Mouse (Mus musculus) ovary, adult 18-20 months (tissue): ENCODE data around the gene Syne1.
A peak's percentile ranks its signal among the peaks of the same experiment; 100 is the strongest.

Experiments used
- DNase-seq: peaks from one replicate; pipeline ENCODE4 v3.0.0; 2022; ENCODE audit warnings: low spot score, mixed read lengths

The Syne1 gene

GRCm38 (mm10) chr10:4976557-4976956 lies 574.7 kb downstream of the Syne1 start:
- DNase-seq: no peak

- DNase-seq: no peak
Observed at GRCm38 (mm10) chr10:4974246-4974645, 577.0 kb downstream of the Syne1 start.

DNA sequence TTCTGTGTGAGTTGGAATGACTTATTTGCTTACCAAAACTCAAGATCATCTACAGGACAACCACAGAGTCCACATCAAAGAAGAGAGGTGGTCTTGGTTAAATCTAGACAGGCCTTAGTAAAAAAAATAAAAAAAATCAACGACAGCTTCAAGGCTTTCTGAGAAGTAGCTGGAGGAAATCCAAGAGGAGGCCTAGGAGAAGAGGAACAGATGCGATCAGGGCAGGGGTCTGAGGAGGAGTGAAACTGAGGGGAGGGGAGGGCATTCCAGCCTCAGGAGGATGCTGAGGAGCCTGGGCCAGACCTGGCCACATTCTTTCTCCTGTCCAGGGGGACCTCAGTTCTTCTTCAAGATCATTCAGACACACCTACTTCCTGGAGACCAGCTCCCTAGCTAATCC lies 579.3 kb downstream of the Syne1 start:
- DNase-seq: no peak

- DNase-seq: peak; percentile 59
Observed at GRCm38 (mm10) chr10:4971586-4971985, 579.7 kb downstream of the Syne1 start.

- DNase-seq: peak; percentile 53
Observed at GRCm38 (mm10) chr10:4971156-4971555, 580.1 kb downstream of the Syne1 start.
